Comparison of ENCODE assay signal across 8 mouse cellular contexts in genomic region chr4:154963901-154964580, GRCm38 (mm10). TPM values are rescaled to one million over a fixed set of nuclear protein-coding genes. Genes with fewer than 3 reads are reported as not detected.
DNase-seq lines count a peak whose midpoint lies in the region; ATAC-seq and TF ChIP-seq lines count a peak whose summit lies in the region.

Pank4 (plus strand) TSS chr4:154964123.

- TF ChIP-seq CTCF in kidney, adult 2 months (conservative IDR thresholded peaks at IDR 0.05; ENCODE audit: insufficient read depth, insufficient read length, low read depth, low read length), result no peak
- no peak for TF ChIP-seq CTCF in small intestine, adult 2 months (IDR thresholded peaks at IDR 0.05; ENCODE audit: extremely low read depth, insufficient read length, insufficient replicate concordance, low read depth, low read length)

- H3K9me3 ChIP-seq in embryonic facial prominence, embryonic 12.5 days, result no peaks in the 10 kb centered on the region
- no peaks in the 10 kb centered on the region for H3K9me3 ChIP-seq in limb, embryonic 11.5 days (ENCODE audit: control insufficient read depth, low read length)
- H3K9me3 ChIP-seq in midbrain, embryonic 13.5 days, result no peaks in the 10 kb centered on the region

- H3K36me3 ChIP-seq in embryonic facial prominence, embryonic 12.5 days, result peaks cover 3% of the 10 kb centered on the region; the same call in 1 of the 2 replicates
- H3K36me3 ChIP-seq in kidney, adult 2 months (ENCODE audit: control insufficient read depth, insufficient read depth, low read length), result no peaks in the 10 kb centered on the region
- H3K36me3 ChIP-seq in limb, embryonic 11.5 days (ENCODE audit: control insufficient read depth, insufficient read depth, low read length), result peaks cover 3% of the 10 kb centered on the region; the same call in 1 of the 2 replicates
- no peaks in the 10 kb centered on the region; the same call in none of the 2 replicates for H3K36me3 ChIP-seq in midbrain, embryonic 13.5 days
- H3K36me3 ChIP-seq in small intestine, adult 2 months (ENCODE audit: control insufficient read depth, insufficient read depth, low read length), result peaks cover 1% of the 10 kb centered on the region; the same call in 1 of the 2 replicates

- WGBS in embryonic facial prominence, embryonic 12.5 days, result under 1% methylated on average over 65 of the region's 66 CpGs
- under 1% methylated on average over 65 of the region's 66 CpGs for WGBS in kidney, adult 2 months
- WGBS in limb, embryonic 11.5 days, result under 1% methylated on average over 66 of the region's 66 CpGs
- WGBS in midbrain, embryonic 13.5 days, result under 1% methylated on average over 65 of the region's 66 CpGs
- 1% methylated on average over 66 of the region's 66 CpGs for WGBS in small intestine, adult 2 months

- DNase-seq in 3134 (ENCODE audit: extremely low read depth, insufficient read length, low spot score), result peak; percentile 84
- peak; percentile 94 to 95 for DNase-seq in adrenal gland, postnatal 36 days
- DNase-seq in heart, adult 18-20 months, result peak; percentile 94 to 96
- DNase-seq in kidney, adult 2 months, result peak; percentile 97
- DNase-seq in limb, embryonic 11.5 days (ENCODE audit: low spot score), result peak; percentile 90

- peak within 1 kb of the TSS; percentile 91 for H3K9ac ChIP-seq in embryonic facial prominence, embryonic 12.5 days
- peak within 1 kb of the TSS; percentile 65 for H3K9ac ChIP-seq in limb, embryonic 11.5 days (ENCODE audit: low read length)
- H3K9ac ChIP-seq in midbrain, embryonic 13.5 days (replicated peaks), result peak within 1 kb of the TSS; percentile 96

- peak within 1 kb of the TSS; percentile 88 for H3K4me3 ChIP-seq in embryonic facial prominence, embryonic 12.5 days
- peak within 1 kb of the TSS; percentile 74 for H3K4me3 ChIP-seq in kidney, adult 2 months (ENCODE audit: insufficient read depth, low read depth, low read length)
- peak within 1 kb of the TSS; percentile 85 for H3K4me3 ChIP-seq in limb, embryonic 11.5 days (ENCODE audit: low read depth, low read length)
- peak within 1 kb of the TSS; percentile 83 for H3K4me3 ChIP-seq in midbrain, embryonic 13.5 days (replicated peaks)
- peak within 1 kb of the TSS; percentile 93 for H3K4me3 ChIP-seq in small intestine, adult 2 months (ENCODE audit: low read depth, low read length)

- H3K27ac ChIP-seq in embryonic facial prominence, embryonic 12.5 days, result peak within 1 kb of the TSS; percentile 86
- peak within 1 kb of the TSS; percentile 88 for H3K27ac ChIP-seq in kidney, adult 2 months (ENCODE audit: insufficient read depth, low read depth, low read length)
- H3K27ac ChIP-seq in limb, embryonic 11.5 days (replicated peaks; ENCODE audit: low read depth, low read length), result peak within 1 kb of the TSS; percentile 38
- peak within 1 kb of the TSS; percentile 93 for H3K27ac ChIP-seq in midbrain, embryonic 13.5 days
- H3K27ac ChIP-seq in small intestine, adult 2 months (ENCODE audit: insufficient read depth, low read depth, low read length), result peak within 1 kb of the TSS; percentile 62

- peak within 1 kb of the TSS; percentile 77 for H3K4me2 ChIP-seq in embryonic facial prominence, embryonic 12.5 days (replicated peaks)
- H3K4me2 ChIP-seq in limb, embryonic 11.5 days (ENCODE audit: low read depth, severe bottlenecking), result peak within 1 kb of the TSS; percentile 88
- peak within 1 kb of the TSS; percentile 84 for H3K4me2 ChIP-seq in midbrain, embryonic 13.5 days (replicated peaks)

- ATAC-seq in embryonic facial prominence, embryonic 12.5 days (ENCODE audit: insufficient number of reproducible peaks, insufficient read depth, low FRiP score, low TSS enrichment), result peak; percentile 89
- ATAC-seq in limb, embryonic 11.5 days (ENCODE audit: insufficient number of reproducible peaks, low FRiP score, low TSS enrichment, low read depth), result peak; percentile 84
- ATAC-seq in midbrain, embryonic 13.5 days, result peak; percentile 90

- TF ChIP-seq POLR2A in kidney, adult 2 months (IDR thresholded peaks at IDR 0.05; ENCODE audit: low read depth, low read length), result peak; percentile 90
- TF ChIP-seq POLR2A in small intestine, adult 2 months (IDR thresholded peaks at IDR 0.05; ENCODE audit: low read depth, low read length), result peak; percentile 87; the same call in 1 of the 2 replicates

- peaks cover 44% of the 10 kb centered on the region for H3K27me3 ChIP-seq in embryonic facial prominence, embryonic 12.5 days
- peaks cover 5% of the 10 kb centered on the region; the same call in 1 of the 2 replicates for H3K27me3 ChIP-seq in kidney, adult 2 months (replicated peaks; ENCODE audit: control insufficient read depth, insufficient read depth, low read length)
- peaks cover 47% of the 10 kb centered on the region for H3K27me3 ChIP-seq in limb, embryonic 11.5 days (ENCODE audit: control insufficient read depth, insufficient read depth, low read length)
- H3K27me3 ChIP-seq in midbrain, embryonic 13.5 days, result 0 out of 2 replicates have a peak, but pooled peaks cover 8% of the 10 kb centered on the region
- H3K27me3 ChIP-seq in small intestine, adult 2 months (ENCODE audit: control insufficient read depth, insufficient read depth, low read length), result peaks cover 16% of the 10 kb centered on the region

- H3K4me1 ChIP-seq in embryonic facial prominence, embryonic 12.5 days, result peaks cover 45% of the 10 kb centered on the region
- H3K4me1 ChIP-seq in kidney, adult 2 months (ENCODE audit: control insufficient read depth, insufficient read depth, low read length), result peaks cover 5% of the 10 kb centered on the region; the same call in 1 of the 2 replicates
- peaks cover 30% of the 10 kb centered on the region for H3K4me1 ChIP-seq in limb, embryonic 11.5 days (ENCODE audit: control insufficient read depth, insufficient read depth, low read length)
- peaks cover 64% of the 10 kb centered on the region for H3K4me1 ChIP-seq in midbrain, embryonic 13.5 days (replicated peaks)
- H3K4me1 ChIP-seq in small intestine, adult 2 months (ENCODE audit: control insufficient read depth, insufficient read depth, insufficient read length, low read length), result peaks cover 9% of the 10 kb centered on the region

RNA-seq across cellular contexts. Expression of gene Pank4, which starts in this region (rescaled TPM):
- total RNA-seq in adrenal gland, postnatal 36 days (2021), result 10 to 100 TPM; 24.1 to 35.9 TPM
- 56.0 and 62.2 TPM in 2 replicates for polyA plus RNA-seq in embryonic facial prominence, embryonic 12.5 days (2016; fragmentation: Nextera tagmentation; extraction: Ambion mirVana)
- 10 to 100 TPM; 38.7 to 41.4 TPM for total RNA-seq in heart, adult 18-20 months (2021)
- 37.5 and 41.5 TPM in 2 replicates for polyA plus RNA-seq in kidney, adult 2 months (2012; rRNA removed)
- 50.0 and 51.4 TPM in 2 replicates for polyA plus RNA-seq in limb, embryonic 11.5 days (2014; fragmentation: Nextera tagmentation; extraction: Ambion mirVana)
- polyA plus RNA-seq in midbrain, embryonic 13.5 days (2015; fragmentation: Nextera tagmentation; extraction: Ambion mirVana), result 42.0 and 43.3 TPM in 2 replicates
- polyA plus RNA-seq in small intestine, adult 2 months (2012; rRNA removed), result 28.1 and 36.1 TPM in 2 replicates

Comparison
In these comparisons a context has a peak if more than half of its experiments do, and no peak if none do; other contexts are left out.
1. Peak in every context shown above with its lines: DNase-seq, ATAC-seq, H3K4me3 ChIP-seq and H3K27ac ChIP-seq.
2. H3K27ac ChIP-seq: peak in every context shown above with its lines; median percentile 93 in midbrain, embryonic 13.5 days; 88 in kidney, adult 2 months; 86 in embryonic facial prominence, embryonic 12.5 days; 62 in small intestine, adult 2 months; 38 in limb, embryonic 11.5 days.